Mouse (Mus musculus) lung, postnatal 0 days (tissue): Measurements from ENCODE around the gene Pisd.
"Not testable (repeated sequence)": the region's sequence is repeated elsewhere in the genome, so short reads cannot be mapped to it uniquely, and the experiment has no call there.

Source experiments
- CTCF ChIP-seq: IDR thresholded peaks from 2 replicates; pipeline ENCODE4 v1.5.1; 2016; ENCODE audit warnings: antibody characterized with exemption, mild to moderate bottlenecking
- EP300 ChIP-seq: IDR thresholded peaks from 2 replicates; pipeline ENCODE4 v1.6.1; 2016; ENCODE audit warnings: antibody characterized with exemption, mild to moderate bottlenecking, control low read depth

- TF ChIP-seq EP300, CTCF: not testable (repeated sequence)
Observed at GRCm38 (mm10) chr5:32740850-32741249, 44.6 kb downstream of the Pisd start.
